Mouse (Mus musculus): ENCODE data around the gene Vrk3. TPM values are rescaled to one million over a fixed set of nuclear protein-coding genes. Genes with fewer than 3 reads are reported as not detected.

The Vrk3 gene
- total RNA-seq, 1 experiment from 2014 or later = 44.7 TPM

- peak; percentile 85 for ATAC-seq (replicated peaks; ENCODE audit: low read depth, poor library complexity, severe bottlenecking)
These were observed 67.7 kb downstream of the Vrk3 start, which contains the start of the genes Nup62 and Il4i1 for GRCm38 (mm10) chr7:44815721-44816469. Nup62 (plus strand) TSS chr7:44816088. Il4i1 (plus strand) TSS chr7:44816387.

GRCm38 (mm10) chr7:44816470-44817021, 68.3 kb downstream of the Vrk3 start, which contains the start of gene Atf5:
Atf5 (minus strand) TSS chr7:44816658.
- no peak for ATAC-seq (replicated peaks; ENCODE audit: low read depth, poor library complexity, severe bottlenecking)

GRCm38 (mm10) chr7:44817441-44817840, 69.2 kb downstream of the Vrk3 start:
- no peak for ATAC-seq (replicated peaks; ENCODE audit: low read depth, poor library complexity, severe bottlenecking)

GRCm38 (mm10) chr7:44818164-44818563, 70.0 kb downstream of the Vrk3 start:
- ATAC-seq (replicated peaks; ENCODE audit: low read depth, poor library complexity, severe bottlenecking) = no peak

- no peak for ATAC-seq (replicated peaks; ENCODE audit: low read depth, poor library complexity, severe bottlenecking)
These were observed 70.6 kb downstream of the Vrk3 start for GRCm38 (mm10) chr7:44818751-44819235.

- ATAC-seq (replicated peaks; ENCODE audit: low read depth, poor library complexity, severe bottlenecking) = no peak
These were observed 71.2 kb downstream of the Vrk3 start for GRCm38 (mm10) chr7:44819391-44819790.

- no peak for ATAC-seq (replicated peaks; ENCODE audit: low read depth, poor library complexity, severe bottlenecking)
These were observed 71.7 kb downstream of the Vrk3 start for GRCm38 (mm10) chr7:44819863-44820262.

- no peak for ATAC-seq (replicated peaks; ENCODE audit: low read depth, poor library complexity, severe bottlenecking)
These were observed 72.3 kb downstream of the Vrk3 start for GRCm38 (mm10) chr7:44820525-44820924.

GRCm38 (mm10) chr7:44821666-44822448, 73.6 kb downstream of the Vrk3 start:
- ATAC-seq (replicated peaks; ENCODE audit: low read depth, poor library complexity, severe bottlenecking) = no peak

GRCm38 (mm10) chr7:44823409-44823808, 75.2 kb downstream of the Vrk3 start:
- ATAC-seq (replicated peaks; ENCODE audit: low read depth, poor library complexity, severe bottlenecking) = peak; percentile 31

- ATAC-seq (replicated peaks; ENCODE audit: low read depth, poor library complexity, severe bottlenecking) = peak; percentile 71
These were observed 76.7 kb downstream of the Vrk3 start for GRCm38 (mm10) chr7:44824872-44825271.

GRCm38 (mm10) chr7:44826771-44827170, 78.6 kb downstream of the Vrk3 start:
- ATAC-seq (replicated peaks; ENCODE audit: low read depth, poor library complexity, severe bottlenecking) = no peak

Other genes starting within 250 kb of the Vrk3 start
- gene Mybpc2, start 223.8 kb upstream of the Vrk3 start, total RNA-seq (2017) = not detected in 2 replicates
- gene Spib, start 216.3 kb upstream of the Vrk3 start, total RNA-seq (2017) = not detected in 2 replicates
- 86.0 and 89.7 TPM in 2 replicates for gene Pold1, start 199.6 kb upstream of the Vrk3 start, total RNA-seq (2017)
- gene Nr1h2, start 194.5 kb upstream of the Vrk3 start, total RNA-seq (2017) = 69.3 and 123 TPM in 2 replicates
- 43.4 and 48.5 TPM in 2 replicates for gene Napsa, start 176.0 kb upstream of the Vrk3 start, total RNA-seq (2017)
- gene Kcnc3, start 157.7 kb upstream of the Vrk3 start, total RNA-seq (2017) = 0.39 and 1.1 TPM in 2 replicates
- not detected in 2 replicates for gene Myh14, start 77.6 kb upstream of the Vrk3 start, total RNA-seq (2017)
- not detected in 2 replicates for gene Izumo2, start 39.7 kb upstream of the Vrk3 start, total RNA-seq (2017)
- 2.0 and 3.0 TPM in 2 replicates for gene Zfp473, start 2.6 kb downstream of the Vrk3 start, total RNA-seq (2017)
- 130 and 136 TPM in 2 replicates for gene Nup62, start 67.7 kb downstream of the Vrk3 start, total RNA-seq (2017)
- 0.55 and 0.73 TPM in 2 replicates for gene Il4i1, start 68.0 kb downstream of the Vrk3 start, total RNA-seq (2017)
- gene Atf5, start 68.2 kb downstream of the Vrk3 start, total RNA-seq (2017) = 2.1 and 2.7 TPM in 2 replicates
- 19.7 and 29.0 TPM in 2 replicates for gene Akt1s1, start 100.6 kb downstream of the Vrk3 start, total RNA-seq (2017)
- gene Tbc1d17, start 100.7 kb downstream of the Vrk3 start, total RNA-seq (2017) = 21.0 and 32.4 TPM in 2 replicates
- 16.6 and 26.5 TPM in 2 replicates for gene Pnkp, start 108.7 kb downstream of the Vrk3 start, total RNA-seq (2017)
- 31.7 and 39.4 TPM in 2 replicates for gene Ptov1, start 121.4 kb downstream of the Vrk3 start, total RNA-seq (2017)
- 12.3 and 13.3 TPM in 2 replicates for gene Med25, start 144.3 kb downstream of the Vrk3 start, total RNA-seq (2017)
- 14.7 and 28.1 TPM in 2 replicates for gene Fuz, start 147.7 kb downstream of the Vrk3 start, total RNA-seq (2017)
- gene Ap2a1, start 181.1 kb downstream of the Vrk3 start, total RNA-seq (2017) = 22.4 and 31.1 TPM in 2 replicates
- not detected in 2 replicates for gene Tsks, start 194.8 kb downstream of the Vrk3 start, total RNA-seq (2017)
- 0.23 and 1.2 TPM in 2 replicates for gene Cpt1c, start 226.4 kb downstream of the Vrk3 start, total RNA-seq (2017)
- 143 and 170 TPM in 2 replicates for gene Prmt1, start 238.2 kb downstream of the Vrk3 start, total RNA-seq (2017)
- 92.9 and 129 TPM in 2 replicates for gene Irf3, start 249.2 kb downstream of the Vrk3 start, total RNA-seq (2017)

Measured in common myeloid progenitor, adult 5-6 weeks (primary cell).